Mouse (Mus musculus) brown adipose tissue, adult 24 weeks (tissue): ENCODE measurements around the gene Meis2. TPM values are rescaled to one million over a fixed set of nuclear protein-coding genes. Genes with fewer than 3 reads are reported as not detected.
A peak's percentile ranks its signal among the peaks of the same experiment; 100 is the strongest.

Experiments used
- H3K27ac ChIP-seq: fragments of 200-500 bp; replicated peaks from 2 replicates; pipeline ENCODE4 v1.5.1; 2012; ENCODE audit warnings: low read depth, mild to moderate bottlenecking, low read length
- H3K4me1 ChIP-seq: fragments of 200-500 bp; 2 replicates; pipeline ENCODE4 v1.6.1; 2012; ENCODE audit warnings: low read length, mixed read lengths; ENCODE audit not compliant: control insufficient read depth, insufficient read depth, insufficient read length
- H3K4me3 ChIP-seq: fragments of 200-500 bp; 2 replicates; pipeline ENCODE4 v1.5.1; 2012; ENCODE audit warnings: low read depth, mild to moderate bottlenecking, low read length, moderate library complexity; ENCODE audit not compliant: insufficient read depth
- polyA plus RNA-seq: library from polyadenylated mRNA; stranded (reverse); fragments of >200 nt; gene quantifications from 2 replicates; pipeline ENCODE4 v1.2.4, GENCODE M21; 2012; ENCODE audit not compliant: missing spikeins, insufficient read depth, insufficient read length

Meis2 gene
- polyA plus RNA-seq, 1 experiment: 14.6 TPM

DNA sequence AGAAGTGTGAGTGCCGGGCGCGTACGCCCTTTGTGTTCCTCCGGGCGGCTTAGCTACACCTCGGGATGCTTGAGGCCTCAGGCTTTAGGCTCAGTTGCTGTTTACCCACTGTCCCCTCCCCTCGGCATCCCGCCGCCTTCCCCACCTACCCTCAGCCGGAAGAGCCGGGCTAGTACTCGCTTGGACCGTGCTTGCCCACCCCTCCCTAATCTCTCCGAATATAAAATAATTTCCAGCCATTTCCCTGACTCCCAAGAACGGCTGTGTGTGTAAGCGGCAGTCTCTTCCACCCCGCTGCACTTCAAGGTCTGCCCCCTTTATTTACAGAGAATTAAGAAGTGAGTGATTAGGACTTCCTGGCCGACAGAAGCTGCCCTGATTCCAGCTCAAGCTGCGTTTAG is 3.4 kb downstream of the Meis2 start:
- Histone ChIP-seq H3K27ac (peak overlapping the region; percentile 65), H3K4me3 (peak overlapping the region; percentile 95), H3K4me1 (no peaks in the 10 kb centered on the region)

DNA sequence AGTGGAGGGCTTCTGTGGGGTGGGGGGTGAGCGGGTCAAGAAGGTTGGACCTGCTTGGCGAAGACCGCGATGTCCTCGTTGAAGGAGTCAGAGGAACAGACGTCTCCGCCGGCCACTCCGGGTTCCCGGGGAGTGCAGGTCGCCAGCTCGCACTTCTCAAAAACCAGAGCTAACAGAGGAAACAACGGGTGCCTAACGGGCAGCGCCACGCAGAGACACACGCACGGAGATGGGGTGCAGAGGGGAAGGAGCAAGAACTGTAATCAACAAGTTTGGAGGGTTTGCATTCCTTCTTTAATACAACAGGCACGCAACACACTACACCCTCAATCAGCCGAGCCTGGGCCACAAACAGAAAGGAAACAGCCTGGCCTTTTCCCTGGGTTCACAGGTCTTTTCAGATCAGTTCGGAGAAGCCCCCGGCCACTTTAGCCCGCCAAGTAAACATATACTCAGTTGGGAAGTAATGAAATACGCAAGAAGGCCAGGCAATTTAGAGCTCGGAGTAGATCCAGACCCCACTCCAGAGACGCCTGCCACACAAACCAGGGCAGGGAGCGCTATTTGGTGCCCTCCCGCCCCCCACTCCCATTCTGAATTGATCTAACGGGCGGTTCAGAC is 4.1 kb downstream of the Meis2 start:
- Histone ChIP-seq H3K4me3 (peak overlapping the region; percentile 95), H3K4me1 (no peaks in the 10 kb centered on the region), H3K27ac (peak overlapping the region; percentile 33; the same call in 1 of the 2 replicates)

DNA sequence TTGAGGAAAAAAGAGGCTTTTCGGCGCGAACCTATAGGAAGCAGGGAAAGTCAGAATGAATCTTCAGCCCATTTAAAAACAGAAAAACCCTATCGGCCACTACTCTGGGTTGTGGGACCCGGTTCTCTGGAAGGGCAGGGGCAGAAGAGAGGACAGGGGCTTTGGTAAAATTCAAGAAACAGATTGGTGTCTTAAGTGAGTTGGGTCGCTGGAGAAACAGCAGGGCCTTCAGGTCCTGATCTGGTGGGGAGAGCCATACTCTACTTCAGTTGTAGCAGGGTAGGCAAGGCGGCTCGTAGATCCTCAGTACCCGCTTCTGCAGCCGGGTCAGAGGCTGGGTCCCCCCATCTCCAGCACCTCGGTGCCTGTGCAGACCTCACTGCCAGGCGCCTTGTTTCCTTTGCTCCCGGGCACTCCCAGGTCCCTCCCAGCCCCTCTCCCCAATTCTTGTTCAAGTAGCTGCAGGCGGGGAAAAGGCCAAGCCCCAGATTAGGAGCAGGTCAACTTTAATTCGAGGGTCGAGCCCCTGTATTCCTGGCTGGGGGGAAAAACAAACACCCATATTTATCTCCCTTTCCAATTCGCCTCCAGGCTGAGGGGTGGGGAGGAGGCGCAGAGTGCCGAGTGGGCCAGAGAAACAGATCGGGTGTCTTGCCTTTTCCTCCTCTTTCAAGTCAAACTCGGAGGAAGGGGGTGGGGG is 4.8 kb downstream of the Meis2 start:
- Histone ChIP-seq H3K4me3 (0 out of 2 replicates have a peak overlapping the region, but pooled peaks have one; percentile 7), H3K27ac (no peak overlapping the region)

DNA sequence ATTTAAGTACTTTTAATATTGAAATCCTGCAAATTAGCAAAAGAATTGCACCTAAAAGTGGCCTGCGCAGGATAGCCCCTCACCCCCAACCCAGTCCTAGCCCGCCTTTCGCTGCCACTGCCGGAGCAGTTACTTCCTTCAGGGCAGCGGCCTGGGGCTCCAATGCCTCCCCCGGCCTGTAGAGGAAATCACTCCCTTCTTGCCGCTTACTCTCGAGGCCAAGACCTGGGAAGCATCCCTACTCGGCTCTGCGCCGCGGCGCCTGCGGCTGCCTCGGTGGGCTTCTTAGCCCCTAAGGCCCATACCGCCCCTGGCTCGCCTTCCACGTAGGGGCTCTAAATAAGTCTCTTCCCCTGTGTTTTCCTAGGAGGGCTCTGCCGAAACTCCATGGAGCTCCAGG is 5.4 kb downstream of the Meis2 start:
- Histone ChIP-seq H3K27ac (no peak overlapping the region), H3K4me1 (no peaks in the 10 kb centered on the region), H3K4me3 (no peak overlapping the region)

More for the DNA sequence above, 4.8 kb downstream of the Meis2 start:
- no peaks in the 10 kb centered on the region for H3K4me1 ChIP-seq

DNA sequence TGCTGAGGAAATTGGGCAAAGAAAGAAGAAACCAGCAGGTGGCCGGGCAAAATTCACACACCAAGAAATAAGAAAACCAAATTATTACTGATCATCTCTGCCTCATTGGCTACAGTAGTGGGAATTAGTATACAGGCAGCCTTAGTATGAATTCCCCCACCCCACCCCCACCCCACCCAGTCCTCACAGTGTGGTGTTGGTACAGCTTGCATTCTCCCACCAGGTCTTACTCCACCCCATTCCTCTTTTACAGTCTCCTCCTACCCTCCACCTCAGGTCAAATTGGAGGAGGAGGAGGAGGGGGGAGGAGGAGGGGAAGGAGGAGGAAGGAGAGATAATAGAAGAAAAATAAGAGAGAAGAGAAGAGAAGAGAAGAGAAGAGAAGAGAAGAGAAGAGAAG is 6.0 kb downstream of the Meis2 start:
- H3K27ac ChIP-seq: no peak overlapping the region
- no peaks in the 10 kb centered on the region for H3K4me1 ChIP-seq
- no peak overlapping the region for H3K4me3 ChIP-seq

DNA sequence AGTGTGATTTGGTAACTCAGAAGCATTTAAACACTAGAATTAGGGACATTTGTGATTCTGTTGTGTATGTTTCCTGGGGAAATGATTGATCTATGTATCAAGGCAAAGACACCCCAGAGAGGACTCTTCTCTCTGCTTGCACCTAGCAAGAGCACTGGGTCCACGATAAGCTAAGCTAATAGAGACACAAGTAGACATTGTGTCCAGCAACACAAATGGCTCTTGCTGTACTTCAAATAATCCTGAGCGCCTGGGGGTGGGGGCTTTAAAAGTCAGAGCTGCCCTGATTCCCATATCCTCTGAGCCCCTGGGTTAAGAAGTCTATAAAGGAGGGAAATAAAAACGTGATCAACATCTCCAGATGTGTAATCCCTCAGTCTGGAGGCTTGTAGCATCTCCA is 6.6 kb downstream of the Meis2 start:
- no peaks in the 10 kb centered on the region for H3K4me1 ChIP-seq
- H3K4me3 ChIP-seq: no peak overlapping the region
- no peak overlapping the region for H3K27ac ChIP-seq

DNA sequence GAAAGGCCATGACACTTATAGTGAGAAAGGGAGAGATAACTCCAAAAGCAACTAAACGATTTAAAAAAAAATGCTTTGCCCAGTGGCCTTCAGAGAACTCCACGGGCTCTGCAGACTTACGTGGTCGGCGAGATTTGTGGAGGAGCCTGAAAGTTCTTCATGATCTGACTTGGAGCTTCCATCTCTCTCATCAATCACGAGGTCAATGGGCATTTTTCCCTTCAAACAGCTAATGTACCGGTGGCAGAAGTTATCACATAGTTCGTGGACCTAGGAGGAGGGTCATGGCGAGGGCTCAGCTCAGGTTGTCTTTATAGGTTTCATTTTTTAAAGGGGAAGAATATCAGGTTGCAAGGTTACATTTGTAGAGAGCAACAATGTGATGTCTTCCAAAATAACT is 7.1 kb downstream of the Meis2 start:
- Histone ChIP-seq H3K27ac (no peak overlapping the region), H3K4me3 (no peak overlapping the region), H3K4me1 (no peaks in the 10 kb centered on the region)

DNA sequence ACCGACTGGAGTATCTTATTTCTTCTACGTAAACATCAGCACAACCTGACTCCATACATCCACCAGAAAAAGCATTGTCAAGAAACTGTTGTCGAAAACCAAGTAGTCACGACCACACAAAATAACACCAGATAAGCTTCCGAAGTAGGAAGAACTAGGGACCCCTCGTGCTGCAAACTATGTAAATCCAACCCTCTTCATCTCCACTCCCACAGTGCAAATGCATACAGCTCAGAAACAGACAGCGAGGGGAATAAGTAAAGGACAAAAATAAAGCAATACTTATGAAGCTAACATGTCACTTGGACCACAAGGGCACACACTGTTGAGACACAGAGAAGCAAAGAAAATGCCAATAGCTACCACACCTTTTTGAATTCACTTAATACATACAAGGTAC is 8.8 kb downstream of the Meis2 start:
- H3K4me1 ChIP-seq: no peaks in the 10 kb centered on the region
- no peak overlapping the region for H3K27ac ChIP-seq
- H3K4me3 ChIP-seq: no peak overlapping the region

DNA sequence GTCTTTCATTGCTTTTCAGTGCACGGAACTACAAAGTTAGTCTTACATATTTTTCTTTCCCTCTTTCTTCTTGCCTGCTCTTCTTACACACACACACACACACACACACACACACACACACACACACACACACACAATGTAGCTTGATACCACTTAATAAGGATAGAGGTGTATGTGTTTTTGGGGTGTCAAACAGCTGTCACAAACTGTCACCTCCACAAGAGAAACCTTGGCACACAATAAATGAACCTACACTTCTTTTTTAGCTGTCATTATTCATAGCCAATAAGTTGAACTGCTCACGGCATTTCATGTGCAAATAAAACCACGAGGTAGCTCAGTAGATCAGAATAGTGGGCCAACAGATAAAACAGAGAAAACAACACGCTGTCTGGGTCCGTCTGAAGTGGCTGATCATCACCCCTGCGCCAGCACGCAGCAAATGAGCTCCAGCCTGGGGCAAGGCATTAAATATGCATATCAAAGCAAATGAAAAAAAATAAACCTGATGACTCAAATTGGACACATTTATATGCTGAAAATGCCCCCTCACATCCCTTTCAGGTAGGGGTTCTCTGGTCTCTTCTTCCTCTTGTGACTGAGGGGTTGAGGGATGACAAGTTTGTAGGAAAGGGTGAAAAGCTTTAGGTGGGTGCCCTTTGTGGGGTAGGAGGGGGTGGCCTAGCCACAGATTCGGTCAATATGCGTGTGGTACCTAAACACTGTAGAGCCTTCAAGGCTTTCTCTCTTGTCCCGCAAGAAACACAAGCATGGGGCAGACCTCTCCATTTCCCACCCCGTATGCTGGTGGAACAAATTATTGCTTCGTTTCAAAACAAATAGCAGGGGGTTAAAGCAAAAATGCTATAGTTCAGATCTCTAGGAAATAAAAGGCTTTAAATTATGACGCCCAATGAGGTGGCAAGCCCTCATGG is 9.7 kb downstream of the Meis2 start:
- Histone ChIP-seq H3K4me1 (no peaks in the 10 kb centered on the region), H3K27ac (no peak overlapping the region), H3K4me3 (no peak overlapping the region)

DNA sequence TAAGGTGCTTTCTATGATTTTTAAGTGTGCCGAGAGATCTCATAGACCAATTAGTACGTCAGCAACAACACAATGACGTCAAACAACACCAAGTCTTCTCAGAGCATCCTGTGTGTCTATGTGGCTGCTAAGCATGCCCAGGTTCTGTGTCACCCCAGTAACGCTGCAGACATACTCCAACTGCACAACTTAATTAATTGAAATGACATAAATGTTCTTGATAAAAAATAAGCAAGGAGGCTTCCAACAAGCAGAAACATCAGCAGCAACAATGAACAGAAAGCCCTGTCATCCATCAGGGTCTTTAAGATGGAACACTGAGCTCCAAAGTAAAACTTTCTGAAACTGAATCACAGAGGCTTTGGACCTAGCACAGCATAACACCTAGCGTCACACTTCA is 11.7 kb downstream of the Meis2 start:
- no peak overlapping the region for H3K27ac ChIP-seq
- no peaks in the 10 kb centered on the region for H3K4me1 ChIP-seq

DNA sequence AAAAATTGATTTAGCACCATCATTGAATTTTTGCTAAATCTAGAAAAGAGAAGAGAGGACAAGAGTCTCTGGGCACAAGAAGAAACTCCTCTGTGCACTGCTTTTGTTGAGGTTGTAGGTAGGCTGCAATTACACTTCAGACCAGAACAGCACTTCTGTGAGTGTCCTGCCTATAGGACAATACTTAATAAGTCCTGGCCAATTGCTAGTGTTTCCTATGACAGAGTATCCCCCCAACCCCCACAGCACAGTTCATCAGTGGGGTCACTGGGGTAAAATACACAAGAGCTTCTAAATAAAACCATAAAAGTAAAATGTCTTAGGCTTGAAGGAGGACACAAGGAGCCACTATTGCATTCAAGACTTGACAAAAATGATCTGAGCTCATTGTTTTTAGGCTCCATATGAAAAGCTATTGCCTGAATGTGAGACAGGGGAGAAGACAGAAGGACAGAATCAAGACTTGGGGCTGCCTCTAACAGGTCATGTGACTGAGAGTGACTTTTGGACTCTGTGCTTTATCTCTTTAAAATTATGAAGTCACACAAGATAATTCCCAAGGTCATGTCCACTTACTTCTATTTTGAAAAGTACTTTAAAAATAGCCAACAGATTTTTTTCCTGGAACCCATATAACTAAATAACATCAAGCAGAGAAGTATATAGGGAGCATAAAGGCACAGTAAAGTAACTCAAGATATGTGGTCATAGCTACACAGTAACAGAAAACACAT is 12.8 kb downstream of the Meis2 start:
- H3K27ac ChIP-seq: no peak overlapping the region
- no peak overlapping the region for H3K4me3 ChIP-seq
- no peaks in the 10 kb centered on the region for H3K4me1 ChIP-seq

More for the DNA sequence above, 11.7 kb downstream of the Meis2 start:
- no peak overlapping the region for H3K4me3 ChIP-seq

DNA sequence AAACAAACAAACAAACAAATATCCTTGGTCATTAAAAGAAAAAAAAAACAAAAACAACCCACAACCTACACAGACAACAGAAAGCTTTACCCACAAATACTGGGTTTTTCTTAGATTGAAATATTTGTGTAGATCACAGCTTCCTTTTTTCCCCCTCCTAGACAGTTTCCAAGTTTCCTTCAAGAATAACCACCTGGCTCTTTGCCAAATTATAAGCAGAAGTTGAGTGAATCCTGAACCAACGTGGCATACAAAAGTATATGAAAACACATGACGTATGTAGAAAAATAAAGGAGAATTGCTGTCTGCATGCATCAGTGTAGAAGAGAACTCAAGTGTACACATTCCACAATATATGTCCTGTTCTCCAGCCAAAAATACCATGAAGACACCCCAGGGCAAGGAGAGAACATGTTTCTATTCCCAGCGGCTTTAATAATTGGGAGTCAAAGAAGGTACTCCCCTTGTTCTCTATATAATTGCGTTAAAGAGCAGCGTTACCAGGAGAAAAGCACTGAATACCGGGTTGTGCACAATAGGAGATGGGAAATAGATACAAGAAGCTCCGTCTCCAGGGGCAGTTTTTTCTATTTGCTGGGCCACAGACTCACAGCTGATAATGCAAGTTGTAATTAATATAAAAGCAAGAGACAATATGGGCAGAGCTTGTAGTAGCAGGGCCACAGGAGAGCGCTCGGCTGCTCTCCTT is 13.6 kb downstream of the Meis2 start:
- H3K4me1 ChIP-seq: no peaks in the 10 kb centered on the region
- H3K4me3 ChIP-seq: no peak overlapping the region
- no peak overlapping the region for H3K27ac ChIP-seq

DNA sequence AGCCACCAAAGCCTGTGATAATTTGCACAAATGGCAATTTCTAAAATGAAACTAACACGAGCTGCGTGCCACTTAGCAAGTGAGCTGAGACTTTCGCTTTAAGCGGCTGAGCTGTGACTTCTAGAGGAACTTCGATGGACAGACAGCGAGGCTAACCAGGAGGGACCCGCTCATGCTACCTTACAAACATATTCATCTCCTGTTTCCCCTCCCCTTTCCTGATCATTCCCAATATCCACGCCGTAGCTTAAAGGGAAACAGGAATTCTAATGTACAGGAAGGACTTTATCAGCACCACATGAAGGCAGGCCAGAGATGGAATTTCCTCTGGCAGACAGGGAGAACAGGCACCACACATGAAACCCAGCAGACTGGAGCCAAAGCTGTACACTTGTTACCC is 15.9 kb downstream of the Meis2 start:
- Histone ChIP-seq H3K4me1 (no peaks in the 10 kb centered on the region; the same call in 1 of the 2 replicates), H3K4me3 (peak overlapping the region; percentile 31; the same call in 1 of the 2 replicates), H3K27ac (no peak overlapping the region)

DNA sequence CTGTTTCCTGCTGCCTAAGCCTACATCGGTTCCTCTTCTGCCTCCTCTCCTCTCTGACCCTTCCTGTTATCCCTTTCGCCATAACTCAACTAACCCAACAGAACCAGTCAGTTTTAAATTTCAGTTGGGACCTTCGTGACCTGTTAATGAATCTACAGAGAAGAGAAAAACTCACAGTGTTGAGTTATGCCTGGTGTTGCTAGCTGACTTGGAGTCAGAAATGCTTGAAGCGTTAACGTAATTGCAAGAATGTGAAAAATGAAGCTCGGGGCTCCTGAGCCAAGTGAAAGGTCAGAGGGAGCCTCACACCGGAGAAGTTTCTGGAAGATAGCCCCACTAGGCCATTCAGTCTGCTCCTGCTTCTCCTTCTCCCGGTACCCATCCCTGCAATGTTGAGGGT is 18.3 kb downstream of the Meis2 start:
- Histone ChIP-seq H3K27ac (peak overlapping the region; percentile 75), H3K4me1 (no peaks in the 10 kb centered on the region; the same call in 1 of the 2 replicates), H3K4me3 (no peak overlapping the region)
